Mouse (Mus musculus): Measurements from ENCODE around the gene Adamts4. TPM values are rescaled to one million over a fixed set of nuclear protein-coding genes. Genes with fewer than 3 reads are reported as not detected.

The Adamts4 gene
- total RNA-seq, 1 experiment: 4.5 TPM

- in situ Hi-C loops (cut with MboI; ENCODE audit: low sequenced_read_pairs in 2 of 2, unreplicated experiment in 2 of 2): no loop called here
- Histone ChIP-seq H3K4me3 (ENCODE audit: insufficient read depth in 1 of 2, low read depth in 1 of 2, low read length in 2 of 2, poor library complexity in 1 of 2, severe bottlenecking in 1 of 2) (peak overlapping the region; percentile 39 to 87; a peak in 2 of 4 replicates), H3K4me1 (ENCODE audit: control insufficient read depth in 2 of 2, insufficient read depth in 2 of 2, low read length in 2 of 2, poor library complexity in 1 of 2) (peaks cover 0 to 17% of the 10 kb centered on the region in 2 experiments; a peak in 2 of 4 replicates), H3K9me3 (ENCODE audit: control insufficient read depth, insufficient read depth, low read depth, low read length) (no peaks in the 10 kb centered on the region), H3K36me3 (ENCODE audit: control insufficient read depth, insufficient read depth, low read length, poor library complexity, severe bottlenecking) (peaks cover 15% of the 10 kb centered on the region; the same call in 1 of the 2 replicates), H3K27ac (ENCODE audit: insufficient read depth, low read depth, low read length, poor library complexity, severe bottlenecking) (no peak overlapping the region), H3K9ac (ENCODE audit: insufficient read depth, low read depth, low read length, poor library complexity, severe bottlenecking) (peak overlapping the region; percentile 34; the same call in 1 of the 2 replicates)
- TF ChIP-seq ZC3H11A (IDR thresholded peaks at IDR 0.05; ENCODE audit: borderline replicate concordance, low read depth, low read length) (no peak), ZNF384 (IDR thresholded peaks at IDR 0.05; ENCODE audit: low read depth, low read length) (no peak), CHD2 (IDR thresholded peaks at IDR 0.05; ENCODE audit: low read depth, low read length) (no peak), MAFK (IDR thresholded peaks at IDR 0.05; ENCODE audit: insufficient read depth, low read depth, low read length) (no peak), HCFC1 (IDR thresholded peaks at IDR 0.05; ENCODE audit: borderline replicate concordance, insufficient read depth, low read length) (no peak)
- no peak for DNase-seq (ENCODE audit: low read depth, low spot score)
Measured at GRCm38 (mm10) chr1:171286517-171286916, 36.3 kb downstream of the Adamts4 start.

- TF ChIP-seq CHD2 (IDR thresholded peaks at IDR 0.05; ENCODE audit: low read depth, low read length) (no peak), ZNF384 (IDR thresholded peaks at IDR 0.05; ENCODE audit: low read depth, low read length) (no peak), MAFK (IDR thresholded peaks at IDR 0.05; ENCODE audit: insufficient read depth, low read depth, low read length) (no peak), HCFC1 (IDR thresholded peaks at IDR 0.05; ENCODE audit: borderline replicate concordance, insufficient read depth, low read length) (peak; percentile 86), ZC3H11A (IDR thresholded peaks at IDR 0.05; ENCODE audit: borderline replicate concordance, low read depth, low read length) (no peak)
- Histone ChIP-seq H3K27ac (ENCODE audit: insufficient read depth, low read depth, low read length, poor library complexity, severe bottlenecking) (peak within 1 kb of the TSS; percentile 93), H3K9ac (ENCODE audit: insufficient read depth, low read depth, low read length, poor library complexity, severe bottlenecking) (peak within 1 kb of the TSS; percentile 98), H3K4me3 (ENCODE audit: insufficient read depth in 1 of 2, low read depth in 1 of 2, low read length in 2 of 2, poor library complexity in 1 of 2, severe bottlenecking in 1 of 2) (peak within 1 kb of the TSS; percentile 87 to 97), H3K36me3 (ENCODE audit: control insufficient read depth, insufficient read depth, low read length, poor library complexity, severe bottlenecking) (peaks cover 12% of the 10 kb centered on the region; the same call in 1 of the 2 replicates), H3K4me1 (ENCODE audit: control insufficient read depth in 2 of 2, insufficient read depth in 2 of 2, low read length in 2 of 2, poor library complexity in 1 of 2) (peaks cover 0 to 19% of the 10 kb centered on the region in 2 experiments; a peak in 2 of 4 replicates), H3K9me3 (ENCODE audit: control insufficient read depth, insufficient read depth, low read depth, low read length) (no peaks in the 10 kb centered on the region)
- DNase-seq (ENCODE audit: low read depth, low spot score): peak; percentile 82
- in situ Hi-C loops (cut with MboI; ENCODE audit: low sequenced_read_pairs in 2 of 2, unreplicated experiment in 2 of 2): no loop called here
Measured at GRCm38 (mm10) chr1:171287136-171288081, 37.2 kb downstream of the Adamts4 start, which contains the start of gene Usp21. Gene Usp21 (minus strand): TSS chr1:171287991.

- Histone ChIP-seq H3K9ac (ENCODE audit: insufficient read depth, low read depth, low read length, poor library complexity, severe bottlenecking) (no peak overlapping the region), H3K9me3 (ENCODE audit: control insufficient read depth, insufficient read depth, low read depth, low read length) (no peaks in the 10 kb centered on the region), H3K4me1 (ENCODE audit: control insufficient read depth in 2 of 2, insufficient read depth in 2 of 2, low read length in 2 of 2, poor library complexity in 1 of 2) (peaks cover 0 to 23% of the 10 kb centered on the region in 2 experiments; a peak in 2 of 4 replicates), H3K36me3 (ENCODE audit: control insufficient read depth, insufficient read depth, low read length, poor library complexity, severe bottlenecking) (peaks cover 10% of the 10 kb centered on the region; the same call in 1 of the 2 replicates), H3K4me3 (ENCODE audit: insufficient read depth in 1 of 2, low read depth in 1 of 2, low read length in 2 of 2, poor library complexity in 1 of 2, severe bottlenecking in 1 of 2) (no peak overlapping the region), H3K27ac (ENCODE audit: insufficient read depth, low read depth, low read length, poor library complexity, severe bottlenecking) (no peak overlapping the region; the same call in 1 of the 2 replicates)
- no peak for DNase-seq (ENCODE audit: low read depth, low spot score)
- TF ChIP-seq ZNF384 (IDR thresholded peaks at IDR 0.05; ENCODE audit: low read depth, low read length) (no peak), ZC3H11A (IDR thresholded peaks at IDR 0.05; ENCODE audit: borderline replicate concordance, low read depth, low read length) (no peak), HCFC1 (IDR thresholded peaks at IDR 0.05; ENCODE audit: borderline replicate concordance, insufficient read depth, low read length) (no peak), MAFK (IDR thresholded peaks at IDR 0.05; ENCODE audit: insufficient read depth, low read depth, low read length) (no peak)
- in situ Hi-C loops (cut with MboI; ENCODE audit: low sequenced_read_pairs in 2 of 2, unreplicated experiment in 2 of 2): no loop called here
Measured at GRCm38 (mm10) chr1:171288328-171288727, 38.1 kb downstream of the Adamts4 start.

GRCm38 (mm10) chr1:171293351-171293750 is 43.1 kb downstream of the Adamts4 start:
- H3K9me3 ChIP-seq (ENCODE audit: control insufficient read depth, insufficient read depth, low read depth, low read length): no peaks in the 10 kb centered on the region
- DNase-seq (ENCODE audit: low read depth, low spot score): no peak
- H3K4me1 ChIP-seq (ENCODE audit: control insufficient read depth in 2 of 2, insufficient read depth in 2 of 2, low read length in 2 of 2, poor library complexity in 1 of 2): peaks cover 4 to 9% of the 10 kb centered on the region in 2 experiments; a peak in 3 of 4 replicates
- no peaks in the 10 kb centered on the region for H3K36me3 ChIP-seq (ENCODE audit: control insufficient read depth, insufficient read depth, low read length, poor library complexity, severe bottlenecking)
- no peak overlapping the region; the same call in 1 of the 2 replicates for H3K27ac ChIP-seq (ENCODE audit: insufficient read depth, low read depth, low read length, poor library complexity, severe bottlenecking)
- H3K9ac ChIP-seq (ENCODE audit: insufficient read depth, low read depth, low read length, poor library complexity, severe bottlenecking): no peak overlapping the region
- no peak for TF ChIP-seq HCFC1 (IDR thresholded peaks at IDR 0.05; ENCODE audit: borderline replicate concordance, insufficient read depth, low read length)
- TF ChIP-seq ZNF384 (IDR thresholded peaks at IDR 0.05; ENCODE audit: low read depth, low read length): no peak
- TF ChIP-seq CHD2 (IDR thresholded peaks at IDR 0.05; ENCODE audit: low read depth, low read length): no peak
- no peak for TF ChIP-seq MAFK (IDR thresholded peaks at IDR 0.05; ENCODE audit: insufficient read depth, low read depth, low read length)
- no peak for TF ChIP-seq ZC3H11A (IDR thresholded peaks at IDR 0.05; ENCODE audit: borderline replicate concordance, low read depth, low read length)
- in situ Hi-C loops (cut with MboI; ENCODE audit: low sequenced_read_pairs in 2 of 2, unreplicated experiment in 2 of 2): no loop called here
- peak overlapping the region; percentile 85 to 99; a peak in 3 of 4 replicates for H3K4me3 ChIP-seq (ENCODE audit: insufficient read depth in 1 of 2, low read depth in 1 of 2, low read length in 2 of 2, poor library complexity in 1 of 2, severe bottlenecking in 1 of 2)
